Mouse (Mus musculus) myocyte (in vitro differentiated cells): Measurements from ENCODE around the gene Catsper4. TPM values are rescaled to one million over a fixed set of nuclear protein-coding genes. Genes with fewer than 3 reads are reported as not detected.

Experiments used
- H3K27me3 ChIP-seq: one replicate; pipeline ENCODE4 v1.6.1; 2011; ENCODE audit not compliant: control insufficient read depth, insufficient read depth, insufficient read length
- H3K36me3 ChIP-seq: one replicate; pipeline ENCODE4 v1.6.1; 2011; ENCODE audit not compliant: control insufficient read depth, insufficient read depth
- H3K4me2 ChIP-seq: one replicate; pipeline ENCODE4 v1.6.1; 2011; ENCODE audit warnings: low read depth, control low read depth
- H3K4me3 ChIP-seq: one replicate; pipeline ENCODE4 v1.5.1; 2011; ENCODE audit warnings: mild to moderate bottlenecking, control low read depth, moderate library complexity
- H3K79me2 ChIP-seq: one replicate; pipeline ENCODE4 v1.6.1; 2011; ENCODE audit not compliant: control insufficient read depth, insufficient read depth
- H3ac ChIP-seq: one replicate; pipeline ENCODE4 v1.6.1; 2011; ENCODE audit not compliant: control insufficient read depth, insufficient read length
- CEBPB ChIP-seq: IDR thresholded peaks from 2 replicates; pipeline ENCODE4 v1.6.1; 2011; ENCODE audit warnings: mild to moderate bottlenecking, moderate library complexity; ENCODE audit not compliant: poor library complexity, insufficient read depth, severe bottlenecking
- E2F4 ChIP-seq: IDR thresholded peaks from one replicate; pipeline ENCODE4 v1.6.1; 2011; ENCODE audit warnings: mild to moderate bottlenecking, control low read depth, moderate library complexity; ENCODE audit not compliant: insufficient read depth
- MAX ChIP-seq: IDR thresholded peaks from one replicate; pipeline ENCODE4 v1.6.1; 2011; ENCODE audit warnings: low read depth, mild to moderate bottlenecking, control low read depth
- MYOD1 ChIP-seq, 3 experiments: IDR thresholded peaks; one replicate each; pipeline ENCODE4 v1.6.1; 2011; ENCODE audit warnings: control low read depth in 2 of 3, low read depth in 2 of 3, mild to moderate bottlenecking in 2 of 3, moderate library complexity in 1 of 3; ENCODE audit not compliant: insufficient read length in 2 of 3, control insufficient read depth in 1 of 3
- MYOG ChIP-seq, 3 experiments: IDR thresholded peaks; one replicate each; pipeline ENCODE4 v1.6.1; 2011; ENCODE audit warnings: control low read depth in 2 of 3, low read depth in 2 of 3, mild to moderate bottlenecking in 2 of 3; ENCODE audit not compliant: insufficient read length in 2 of 3, control insufficient read depth in 1 of 3, insufficient read depth in 1 of 3
- POLR2A ChIP-seq: IDR thresholded peaks from one replicate; pipeline ENCODE4 v1.6.1; 2011; ENCODE audit warnings: low read depth, mild to moderate bottlenecking, control low read depth, moderate library complexity; ENCODE audit not compliant: insufficient read length
- POLR2AphosphoS2 ChIP-seq: IDR thresholded peaks from one replicate; pipeline ENCODE4 v1.6.1; 2011; ENCODE audit warnings: low read depth, control low read depth; ENCODE audit not compliant: insufficient read length
- REST ChIP-seq: IDR thresholded peaks from one replicate; pipeline ENCODE4 v1.6.1; 2011; ENCODE audit warnings: mild to moderate bottlenecking, control low read depth, moderate library complexity; ENCODE audit not compliant: insufficient read depth, insufficient read length
- SRF ChIP-seq: IDR thresholded peaks from one replicate; pipeline ENCODE4 v1.6.1; 2011; ENCODE audit warnings: low read depth; ENCODE audit not compliant: control insufficient read depth, insufficient read length
- TCF12 ChIP-seq: IDR thresholded peaks from one replicate; pipeline ENCODE4 v1.6.1; 2011; ENCODE audit warnings: mild to moderate bottlenecking, control low read depth; ENCODE audit not compliant: poor library complexity, insufficient read depth, severe bottlenecking
- TCF3 ChIP-seq: IDR thresholded peaks from one replicate; pipeline ENCODE4 v1.6.1; 2011; ENCODE audit warnings: low read depth, control low read depth; ENCODE audit not compliant: insufficient read length
- USF1 ChIP-seq: IDR thresholded peaks from one replicate; pipeline ENCODE4 v1.6.1; 2011; ENCODE audit warnings: low read depth, mild to moderate bottlenecking, control low read depth, moderate library complexity
- polyA plus RNA-seq: library from polyadenylated mRNA; unstranded; fragments of >200 nt; fragmentation: generic; extraction: Trizol; gene quantifications from one replicate; pipeline ENCODE4 v1.2.1, GENCODE M21; 2012; ENCODE audit warnings: missing spikeins

The Catsper4 gene
- polyA plus RNA-seq, 1 experiment, result not detected

- peaks cover 34% of the 10 kb centered on the region for H3K27me3 ChIP-seq
- no peak overlapping the region for H3ac ChIP-seq
- H3K79me2 ChIP-seq, result no peaks in the 10 kb centered on the region
- no peaks in the 10 kb centered on the region for H3K36me3 ChIP-seq
- TF ChIP-seq USF1 (no peak), POLR2A (no peak), REST (no peak), E2F4 (no peak), POLR2AphosphoS2 (no peak), MYOG (IDR thresholded peaks at IDR 0.05; ENCODE audit: control insufficient read depth in 1 of 3, insufficient read depth in 1 of 3, insufficient read length in 2 of 3, low read depth in 2 of 3) (no peak), TCF12 (no peak), MAX (no peak), MYOD1 (IDR thresholded peaks at IDR 0.05; ENCODE audit: control insufficient read depth in 1 of 3, insufficient read length in 2 of 3, low read depth in 2 of 3) (no peak), SRF (no peak), TCF3 (no peak), CEBPB (no peak)
- no peak overlapping the region for H3K4me3 ChIP-seq
- H3K4me2 ChIP-seq, result no peak overlapping the region
Measured at GRCm38 (mm10) chr4:134246256-134246655, 19.1 kb upstream of the Catsper4 start.

DNA sequence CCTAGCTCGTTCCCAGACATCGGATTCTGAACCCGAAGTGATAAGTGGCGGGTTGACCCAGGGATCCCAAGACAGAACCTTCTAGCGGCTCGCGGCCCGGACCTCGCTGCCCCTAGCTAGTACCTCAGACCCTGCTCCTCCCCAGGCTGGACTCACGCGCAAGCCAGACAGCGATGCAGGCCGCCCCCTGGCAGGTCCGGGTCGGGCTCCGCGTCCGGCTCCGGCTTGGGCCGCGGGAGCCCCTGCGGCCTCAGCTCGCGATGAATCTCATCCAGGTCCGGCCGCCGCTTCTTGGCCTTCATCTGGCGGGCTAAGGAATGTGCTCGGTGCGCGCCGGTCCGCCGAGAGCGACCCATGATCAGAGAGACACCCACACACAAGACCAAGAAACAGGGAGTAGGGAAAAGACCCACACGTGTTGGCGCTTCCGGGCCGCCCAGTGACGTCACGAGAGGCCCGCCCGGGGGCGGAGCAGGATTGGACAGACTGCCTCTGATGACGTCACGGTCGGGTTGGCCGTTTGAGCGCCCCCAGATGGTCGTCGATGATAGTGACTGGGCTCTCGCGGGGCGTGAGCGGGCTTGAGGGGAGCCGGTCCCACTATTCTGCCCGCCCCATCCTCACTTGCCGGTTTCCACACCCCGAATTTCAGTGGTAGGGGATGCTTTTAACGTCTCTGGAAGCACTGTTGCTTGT, 18.1 kb upstream of the Catsper4 start, which contains the start of gene Zfp593:
Gene Zfp593, minus strand, starts transcription at position 445 of the 696 bp plus-strand sequence.
- no peaks in the 10 kb centered on the region for H3K79me2 ChIP-seq
- peak within 1 kb of the TSS; percentile 93 for H3K4me2 ChIP-seq
- TF ChIP-seq MYOG (IDR thresholded peaks at IDR 0.05; ENCODE audit: control insufficient read depth in 1 of 3, insufficient read depth in 1 of 3, insufficient read length in 2 of 3, low read depth in 2 of 3) (no peak), POLR2AphosphoS2 (peak; percentile 60), MYOD1 (IDR thresholded peaks at IDR 0.05; ENCODE audit: control insufficient read depth in 1 of 3, insufficient read length in 2 of 3, low read depth in 2 of 3) (no peak), POLR2A (peak; percentile 64), REST (no peak), TCF12 (no peak), TCF3 (no peak), USF1 (peak; percentile 11), MAX (peak; percentile 77)
- no peaks in the 10 kb centered on the region for H3K36me3 ChIP-seq
- H3ac ChIP-seq, result peak within 1 kb of the TSS; percentile 34
- peaks cover 29% of the 10 kb centered on the region for H3K27me3 ChIP-seq
- peak within 1 kb of the TSS; percentile 44 for H3K4me3 ChIP-seq

DNA sequence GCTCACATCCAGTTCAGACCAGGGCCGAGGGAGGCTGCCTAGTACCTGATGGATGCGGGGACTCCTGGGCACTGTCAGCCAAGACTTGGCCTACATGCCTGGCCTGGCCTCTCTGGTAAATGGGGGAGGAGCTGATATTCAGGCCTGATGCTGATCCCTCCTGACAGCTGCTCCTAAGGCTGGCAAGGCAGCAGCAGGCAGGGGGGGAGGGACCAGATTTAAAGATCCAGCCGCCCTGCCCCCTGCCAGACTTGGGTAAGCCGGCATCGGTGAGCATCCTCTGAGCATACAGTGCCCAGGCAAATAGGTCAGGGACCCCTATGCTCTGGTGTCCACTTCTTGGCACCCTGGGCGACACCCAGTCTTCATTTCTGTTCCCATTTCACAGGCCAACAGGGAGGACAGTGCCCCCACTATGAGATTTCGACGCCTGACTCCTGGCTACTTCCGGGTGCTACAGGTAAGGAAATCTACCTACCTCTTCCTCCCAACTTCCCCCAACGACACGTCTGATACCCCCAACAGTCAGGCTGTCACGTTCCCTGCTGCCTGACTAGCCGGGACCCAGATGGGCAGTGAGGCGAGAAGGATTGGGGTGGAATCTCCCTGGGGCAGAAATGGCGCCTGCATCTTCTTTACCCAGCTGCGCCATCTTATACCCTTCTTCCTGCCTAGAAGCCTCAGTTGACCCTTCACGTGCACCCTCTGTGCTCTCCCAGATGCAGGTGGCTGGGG, 16.5 kb upstream of the Catsper4 start, which contains the start of gene E130218I03Rik:
Gene E130218I03Rik, plus strand, starts transcription at position 147 of the 735 bp plus-strand sequence.
- Histone ChIP-seq H3K36me3 (no peaks in the 10 kb centered on the region), H3K79me2 (no peaks in the 10 kb centered on the region), H3ac (no peak within 1 kb of the TSS), H3K4me2 (peak within 1 kb of the TSS; percentile 93), H3K4me3 (peak within 1 kb of the TSS; percentile 44), H3K27me3 (peaks cover 15% of the 10 kb centered on the region)
- TF ChIP-seq MYOD1 (IDR thresholded peaks at IDR 0.05; ENCODE audit: control insufficient read depth in 1 of 3, insufficient read length in 2 of 3, low read depth in 2 of 3) (peak in 2 of 3 experiments; percentile 59 to 77), SRF (no peak), USF1 (no peak), TCF3 (no peak)

- H3K4me3 ChIP-seq, result no peak overlapping the region
- no peak overlapping the region for H3ac ChIP-seq
- H3K36me3 ChIP-seq, result no peaks in the 10 kb centered on the region
- H3K79me2 ChIP-seq, result no peaks in the 10 kb centered on the region
- no peak for TF ChIP-seq POLR2AphosphoS2
- TF ChIP-seq REST, result no peak
- no peak for TF ChIP-seq MYOD1 (IDR thresholded peaks at IDR 0.05; ENCODE audit: control insufficient read depth in 1 of 3, insufficient read length in 2 of 3, low read depth in 2 of 3)
- no peak for TF ChIP-seq POLR2A
- no peak for TF ChIP-seq E2F4
- TF ChIP-seq CEBPB, result no peak
- no peak for TF ChIP-seq MAX
- TF ChIP-seq USF1, result no peak
- no peak for TF ChIP-seq TCF3
- TF ChIP-seq TCF12, result no peak
- TF ChIP-seq MYOG (IDR thresholded peaks at IDR 0.05; ENCODE audit: control insufficient read depth in 1 of 3, insufficient read depth in 1 of 3, insufficient read length in 2 of 3, low read depth in 2 of 3), result no peak
- TF ChIP-seq SRF, result no peak
- peak overlapping the region; percentile 55 for H3K4me2 ChIP-seq
- H3K27me3 ChIP-seq, result peaks cover 1% of the 10 kb centered on the region
Measured at GRCm38 (mm10) chr4:134238686-134239085, 11.5 kb upstream of the Catsper4 start.
